Mouse (Mus musculus) Patski (cell line): ENCODE results near the gene Efr3b. TPM values are rescaled to one million over a fixed set of nuclear protein-coding genes. Genes with fewer than 3 reads are reported as not detected.
A peak's percentile ranks its signal among the peaks of the same experiment; 100 is the strongest.
"Not testable (repeated sequence)": the region's sequence is repeated elsewhere in the genome, so short reads cannot be mapped to it uniquely, and the experiment has no call there.

Experiments
- ATAC-seq: fragments of 100-300 bp; one replicate; pipeline ENCODE4 v1.8.0; 2021
- CTCF ChIA-PET: fragments of 350-600 bp; sonication (Branson Sonifier 250); formaldehyde crosslinking; loops from one replicate; lab custom pipeline; 2022; ENCODE audit warnings: inconsistent platforms; lab: Charles Lee
- POLR2A ChIA-PET: fragments of 350-600 bp; sonication (Branson Sonifier 250); formaldehyde crosslinking; loops from one replicate; lab custom pipeline; 2022; ENCODE audit warnings: antibody characterized with exemption, inconsistent platforms; lab: Charles Lee
- DNase-seq: peaks from one replicate; pipeline ENCODE4 v3.0.0-alpha.2; 2011; ENCODE audit warnings: low read depth, low spot score
- H3K27me3 ChIP-seq: fragments of 371-371 bp; one replicate; pipeline ENCODE4 v1.5.1; 2021
- CTCF ChIP-seq: fragments of 100-300 bp; IDR thresholded peaks from one replicate; pipeline ENCODE4 v1.5.1; 2021
- in situ Hi-C: fragments of 300-500 bp; cut with MboI; formaldehyde crosslinking; loops from 3 replicates; pipeline ENCODE4 v1.11.1; 2018; ENCODE audit warnings: low pct_unique_long_range_greater_than_20kb, mixed read lengths
- polyA plus RNA-seq: library from polyadenylated mRNA; unstranded; gene quantifications from one replicate; pipeline ENCODE4 v1.2.3, GENCODE M21; 2021

The Efr3b gene
- polyA plus RNA-seq, 1 experiment from 2014 or later = 0.10 TPM

DNA sequence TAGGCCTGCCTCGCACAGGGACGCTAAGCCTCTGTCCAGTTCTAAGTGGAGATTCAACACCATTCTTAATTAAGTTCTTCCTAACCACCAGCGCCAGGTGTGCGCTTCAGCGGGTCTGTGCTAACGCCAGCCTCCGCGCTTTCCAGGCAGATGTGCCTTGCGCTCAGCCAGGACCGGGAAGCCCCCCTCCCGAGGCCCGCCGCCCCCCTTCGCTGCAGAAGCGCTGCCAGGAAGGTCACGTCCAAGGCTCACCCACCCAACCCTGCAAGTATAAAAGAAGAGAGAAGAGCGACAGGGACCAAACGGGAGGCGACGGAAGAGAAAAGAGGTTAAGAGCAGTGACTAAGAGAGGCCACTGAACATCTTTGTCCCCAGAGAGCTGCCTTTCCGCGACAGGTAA lies 84.1 kb downstream of the Efr3b start, which contains the start of gene Pomc:
Gene Pomc (plus strand): TSS at position 301 of the 400 bp plus-strand sequence.
- ChIA-PET CTCF (no interaction called here), POLR2A (no interaction called here)
- DNase-seq (no peak), ATAC-seq (no peak)
- H3K27me3 ChIP-seq = peaks cover 23% of the 10 kb centered on the region
- TF ChIP-seq CTCF = no peak
- in situ Hi-C loops = no loop called here

DNA sequence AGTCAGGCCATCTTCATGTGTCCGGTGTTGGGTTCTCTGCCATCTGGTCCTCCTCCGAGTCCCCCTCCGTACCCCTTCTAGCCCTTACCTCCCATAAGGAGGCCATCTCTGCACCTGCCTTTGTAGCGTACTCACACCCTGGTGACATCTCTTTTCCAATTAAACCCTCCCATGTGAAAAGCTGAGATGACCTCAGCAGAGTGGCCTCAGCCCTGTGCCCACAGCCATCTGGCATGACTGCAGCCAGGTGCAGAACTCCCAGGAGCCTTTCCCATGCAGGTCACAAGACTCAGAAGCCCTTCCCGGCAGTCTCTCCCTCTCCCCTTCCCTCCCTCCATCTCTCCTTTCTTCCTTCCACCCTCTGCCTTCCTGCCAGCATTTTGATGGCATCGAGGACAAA lies 91.2 kb downstream of the Efr3b start:
- DNase-seq (no peak), ATAC-seq (no peak)
- ChIA-PET POLR2A (no interaction called here), CTCF (no interaction called here)
- peaks cover 6% of the 10 kb centered on the region for H3K27me3 ChIP-seq
- TF ChIP-seq CTCF = no peak
- in situ Hi-C loops = loop anchor here (25.0 kb wide), 1 partner anchor 590 kb away; no protein-coding TSS in a partner anchor

GRCm38 (mm10) chr12:3944454-3945073 lies 94.2 kb downstream of the Efr3b start:
- ATAC-seq (no peak), DNase-seq (no peak)
- ChIA-PET POLR2A (no interaction called here), CTCF (no interaction called here)
- H3K27me3 ChIP-seq = peaks cover 15% of the 10 kb centered on the region
- in situ Hi-C loops = loop anchor here (25.0 kb wide), 1 partner anchor 593 kb away; no protein-coding TSS in a partner anchor
- TF ChIP-seq CTCF = no peak

DNA sequence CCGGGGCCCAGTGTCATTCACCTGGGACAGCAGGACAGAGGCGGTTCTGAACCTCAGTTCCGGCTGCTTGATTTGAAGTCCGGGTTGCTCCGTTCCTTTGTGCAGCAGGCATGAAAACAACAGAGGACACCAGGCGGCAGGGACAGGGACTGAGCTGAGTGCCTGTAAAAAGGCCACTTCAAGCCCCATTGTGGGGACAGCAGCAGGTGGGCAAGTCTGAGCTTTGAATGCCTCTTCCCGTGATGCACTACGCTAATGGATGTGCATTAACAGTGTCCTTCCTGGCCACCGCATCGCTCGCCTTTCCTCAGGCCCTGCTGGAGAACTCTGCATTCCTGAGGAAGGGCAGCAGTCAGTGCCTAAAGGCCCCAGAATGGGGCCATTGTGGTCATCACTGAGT lies 96.7 kb downstream of the Efr3b start:
- ATAC-seq (no peak), DNase-seq (no peak)
- in situ Hi-C loops = loop anchor here (25.0 kb wide), 1 partner anchor 595 kb away; no protein-coding TSS in a partner anchor
- ChIA-PET CTCF (interaction anchor here (0.8 kb wide), 1 partner anchor 9 kb away, joined by 3 read pairs; no protein-coding TSS in a partner anchor), POLR2A (no interaction called here)
- TF ChIP-seq CTCF = no peak
- H3K27me3 ChIP-seq = peaks cover 9% of the 10 kb centered on the region

DNA sequence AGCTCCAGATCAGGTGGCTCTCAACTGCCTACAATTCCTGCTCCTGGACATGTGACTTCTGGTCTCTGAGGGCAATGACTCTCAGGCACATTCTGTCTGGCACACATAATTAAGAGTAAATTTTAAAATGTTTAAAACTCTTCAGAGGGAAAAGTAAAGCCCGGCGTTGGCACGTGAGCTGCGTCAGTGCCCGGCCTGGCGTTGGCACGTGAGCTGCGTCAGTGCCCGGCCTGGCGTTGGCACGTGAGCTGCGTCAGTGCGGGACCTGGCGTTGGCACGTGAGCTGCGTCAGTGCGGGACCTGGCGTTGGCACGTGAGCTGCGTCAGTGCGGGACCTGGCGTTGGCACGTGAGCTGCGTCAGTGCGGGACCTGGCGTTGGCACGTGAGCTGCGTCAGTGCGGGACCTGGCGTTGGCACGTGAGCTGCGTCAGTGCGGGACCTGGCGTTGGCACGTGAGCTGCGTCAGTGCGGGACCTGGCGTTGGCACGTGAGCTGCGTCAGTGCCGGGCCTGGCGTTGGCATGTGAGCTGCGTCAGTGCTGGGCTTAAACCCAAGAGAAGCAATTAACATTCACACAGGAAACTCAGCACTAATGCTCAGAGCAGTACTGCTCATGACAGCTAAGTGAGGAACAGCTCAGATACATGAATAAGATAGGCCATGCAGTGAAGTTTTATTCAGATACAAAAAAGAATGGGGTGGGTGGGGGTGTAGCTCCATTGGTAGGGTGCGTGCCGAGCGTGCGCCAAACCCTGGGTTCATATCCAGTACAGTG lies 108.4 kb downstream of the Efr3b start:
- ATAC-seq, DNase-seq, POLR2A ChIA-PET, H3K27me3 ChIP-seq, CTCF ChIA-PET: not testable (repeated sequence)
- in situ Hi-C loops = loop anchor here (25.0 kb wide), 1 partner anchor 607 kb away; no protein-coding TSS in a partner anchor

DNA sequence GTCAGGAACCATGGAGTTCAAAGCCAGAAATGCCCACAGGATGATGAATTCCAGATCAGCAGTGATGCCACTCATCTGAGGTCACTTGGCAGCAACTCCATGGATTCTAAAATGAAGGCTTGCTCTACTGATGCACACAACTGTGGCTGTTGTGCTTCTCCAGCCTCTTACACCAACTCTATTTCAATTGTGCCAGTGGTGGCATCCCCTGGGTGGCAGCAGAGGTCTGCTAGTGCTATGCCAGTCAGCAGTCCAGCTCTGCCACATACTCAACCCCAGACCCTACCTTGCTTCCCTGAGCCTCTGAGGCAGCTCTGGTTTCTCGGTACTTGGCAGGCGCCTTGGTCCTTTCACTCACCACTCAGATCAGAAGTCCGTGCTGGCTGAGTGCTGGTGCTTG lies 109.9 kb downstream of the Efr3b start:
- no peak for DNase-seq
- in situ Hi-C loops = loop anchor here (5.0 to 25.0 kb wide), 2 partner anchors 153 to 608 kb away; partner anchors contain the start of gene Dnajc27
- peak; percentile 51 for TF ChIP-seq CTCF
- POLR2A ChIA-PET = no interaction called here
- peak; percentile 44 for ATAC-seq
- CTCF ChIA-PET = interaction anchor here (1.0 kb wide), 1 partner anchor 11 kb away, joined by 3 read pairs; no protein-coding TSS in a partner anchor
- H3K27me3 ChIP-seq = peaks cover 10% of the 10 kb centered on the region

DNA sequence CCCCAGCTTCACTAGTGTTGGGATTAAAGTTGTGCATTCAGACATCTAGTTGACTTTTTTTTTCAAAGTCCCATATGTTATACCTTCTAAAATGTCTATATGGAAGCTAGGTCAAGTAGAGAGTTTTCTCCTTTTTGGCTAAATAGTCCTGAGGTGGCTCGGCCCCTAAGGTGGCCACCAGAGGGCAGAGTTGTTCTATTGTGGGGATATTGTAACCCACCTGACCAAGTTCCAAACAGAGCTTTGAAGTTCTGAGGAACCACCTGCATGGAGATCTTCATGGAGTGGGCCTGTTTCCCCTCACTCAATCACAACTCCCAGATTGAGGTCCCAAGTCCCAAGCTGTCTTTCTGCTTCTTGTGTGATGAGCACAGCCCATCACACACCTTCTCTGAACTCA lies 112.6 kb downstream of the Efr3b start:
- DNase-seq (no peak), ATAC-seq (peak; percentile 39)
- TF ChIP-seq CTCF = peak; percentile 81
- POLR2A ChIA-PET = no interaction called here
- in situ Hi-C loops = loop anchor here (5.0 to 25.0 kb wide), 2 partner anchors 156 to 611 kb away; partner anchors contain the start of gene Dnajc27
- peaks cover 8% of the 10 kb centered on the region for H3K27me3 ChIP-seq
- CTCF ChIA-PET = interaction anchor here (0.7 to 1.9 kb wide), 8 partner anchors 9 to 843 kb away, joined by 3 to 5 read pairs (median 3); partner anchors contain the start of genes Fam228b and Pfn4

DNA sequence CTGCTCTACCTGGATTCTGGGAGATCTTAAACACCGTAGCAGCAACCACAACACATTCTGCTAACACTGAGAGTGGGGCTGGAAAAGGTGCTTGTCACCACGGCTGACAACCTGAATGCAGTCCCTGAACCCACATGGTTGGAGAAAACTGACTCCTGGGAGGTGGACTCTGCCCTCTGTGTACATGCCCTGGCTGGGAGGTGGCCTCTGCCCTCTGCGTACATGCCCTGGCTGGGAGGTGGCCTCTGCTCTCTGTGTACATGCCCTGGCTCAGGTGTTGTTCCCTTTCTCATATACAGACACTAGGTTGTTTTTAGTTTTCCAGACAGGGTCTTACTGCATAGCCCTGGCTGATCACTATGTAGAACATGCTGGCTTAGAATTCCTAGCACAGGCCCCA lies 119.3 kb downstream of the Efr3b start:
- in situ Hi-C loops = no loop called here
- ChIA-PET POLR2A (no interaction called here), CTCF (no interaction called here)
- TF ChIP-seq CTCF = no peak
- no peak for ATAC-seq
- no peak for DNase-seq
- peaks cover 6% of the 10 kb centered on the region for H3K27me3 ChIP-seq

- H3K27me3 ChIP-seq = peaks cover 3% of the 10 kb centered on the region
- no peak for DNase-seq
- CTCF ChIA-PET = interaction anchor here (0.8 kb wide), 1 partner anchor 10 kb away, joined by 3 read pairs; no protein-coding TSS in a partner anchor
- POLR2A ChIA-PET = no interaction called here
- TF ChIP-seq CTCF = no peak
- no peak for ATAC-seq
- in situ Hi-C loops = no loop called here
These were observed 120.1 kb downstream of the Efr3b start for GRCm38 (mm10) chr12:3918577-3918976.

GRCm38 (mm10) chr12:3917668-3918341 lies 120.9 kb downstream of the Efr3b start:
- ATAC-seq (no peak), DNase-seq (no peak)
- ChIA-PET POLR2A (no interaction called here), CTCF (interaction anchor here (0.8 to 1.3 kb wide), 2 partner anchors 9 to 10 kb away, joined by 3 to 4 read pairs; no protein-coding TSS in a partner anchor)
- no peak for TF ChIP-seq CTCF
- peaks cover 3% of the 10 kb centered on the region for H3K27me3 ChIP-seq
- in situ Hi-C loops = no loop called here
